Mouse (Mus musculus) lung, embryonic 16.5 days (tissue): ENCODE results near the gene Mybpc3. TPM values are rescaled to one million over a fixed set of nuclear protein-coding genes. Genes with fewer than 3 reads are reported as not detected.
A peak's percentile ranks its signal among the peaks of the same experiment; 100 is the strongest.

Experiments used
- ATAC-seq: fragments of 200-750 bp; cut with Nextera tagmentation; 2 replicates; pipeline ENCODE4 v1.8.0; 2017; ENCODE audit warnings: low read depth, mild to moderate bottlenecking, moderate library complexity
- H3K27ac ChIP-seq: fragments of 300-500 bp; sonication (generic); 2 replicates; pipeline ENCODE4 v1.5.1; 2014; ENCODE audit warnings: mild to moderate bottlenecking, control low read depth, low read length
- H3K27me3 ChIP-seq: fragments of 300-500 bp; sonication (generic); 2 replicates; pipeline ENCODE4 v1.6.1; 2014; ENCODE audit warnings: low read depth, low read length, mixed read lengths; ENCODE audit not compliant: control insufficient read depth, insufficient read depth
- H3K36me3 ChIP-seq: fragments of 300-500 bp; sonication (generic); 2 replicates; pipeline ENCODE4 v1.6.1; 2014; ENCODE audit warnings: low read length; ENCODE audit not compliant: control insufficient read depth, insufficient read depth
- H3K4me1 ChIP-seq: fragments of 300-500 bp; sonication (generic); replicated peaks from 2 replicates; pipeline ENCODE4 v1.6.1; 2014; ENCODE audit warnings: low read length, mixed read lengths; ENCODE audit not compliant: control insufficient read depth, insufficient read depth
- H3K4me2 ChIP-seq: fragments of 300-500 bp; sonication (generic); 2 replicates; pipeline ENCODE4 v1.6.1; 2014; ENCODE audit warnings: low read depth, low read length, control low read depth
- H3K4me3 ChIP-seq: fragments of 300-500 bp; sonication (generic); 2 replicates; pipeline ENCODE4 v1.5.1; 2014; ENCODE audit warnings: mild to moderate bottlenecking, low read length, control low read depth
- H3K9ac ChIP-seq: fragments of 300-500 bp; sonication (generic); 2 replicates; pipeline ENCODE4 v1.6.1; 2014; ENCODE audit warnings: low read length, control low read depth
- H3K9me3 ChIP-seq: fragments of 300-500 bp; sonication (generic); 2 replicates; pipeline ENCODE4 v1.6.1; 2016; ENCODE audit warnings: low read length; ENCODE audit not compliant: control insufficient read depth
- WGBS: fragments of 180-500 bp; shearing (Covaris S2); extraction: QIAGEN DNeasy Blood & Tissue Kit; methylation state at CpG from one replicate; pipeline ENCODE4 v1.1.7; 2014; 5-methylcytosine and 5-hydroxymethylcytosine counted together
- polyA plus RNA-seq: library from polyadenylated mRNA; unstranded; fragments of >200 nt; fragmentation: Nextera tagmentation; extraction: Ambion mirVana; gene quantifications from 2 replicates; pipeline ENCODE4 v1.2.1, GENCODE M21; 2015

Mybpc3 gene
- polyA plus RNA-seq, 1 experiment from 2014 or later = 18.0 TPM

DNA sequence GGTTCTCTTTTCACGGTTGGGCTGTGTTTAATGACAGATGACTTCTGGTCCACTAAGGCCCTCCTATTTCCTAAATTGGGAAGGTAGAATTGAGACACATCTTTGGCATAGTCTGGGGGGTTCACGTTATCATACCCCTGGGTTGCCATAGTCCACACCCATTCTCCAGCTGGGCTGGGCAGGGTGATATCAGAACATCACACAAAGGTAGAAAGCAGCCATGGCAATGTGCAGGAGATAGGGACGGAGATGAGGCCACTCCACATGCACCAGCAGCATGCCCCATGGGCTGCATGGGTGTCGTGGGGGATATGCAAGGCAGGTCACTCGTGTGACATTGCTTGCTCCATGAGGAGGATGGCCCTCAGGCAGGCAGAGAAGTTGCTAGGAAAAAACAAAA lies 45.6 kb downstream of the Mybpc3 start:
- peaks cover 8% of the 10 kb centered on the region for H3K36me3 ChIP-seq
- no peaks in the 10 kb centered on the region for H3K27me3 ChIP-seq
- WGBS = 85% methylated on average over 5 of the region's 5 CpGs
- H3K4me2 ChIP-seq = no peak overlapping the region
- ATAC-seq = no peak
- H3K27ac ChIP-seq = no peak overlapping the region
- H3K4me3 ChIP-seq = no peak overlapping the region
- H3K9me3 ChIP-seq = no peaks in the 10 kb centered on the region
- H3K9ac ChIP-seq = no peak overlapping the region
- peaks cover 9% of the 10 kb centered on the region; the same call in 1 of the 2 replicates for H3K4me1 ChIP-seq

DNA sequence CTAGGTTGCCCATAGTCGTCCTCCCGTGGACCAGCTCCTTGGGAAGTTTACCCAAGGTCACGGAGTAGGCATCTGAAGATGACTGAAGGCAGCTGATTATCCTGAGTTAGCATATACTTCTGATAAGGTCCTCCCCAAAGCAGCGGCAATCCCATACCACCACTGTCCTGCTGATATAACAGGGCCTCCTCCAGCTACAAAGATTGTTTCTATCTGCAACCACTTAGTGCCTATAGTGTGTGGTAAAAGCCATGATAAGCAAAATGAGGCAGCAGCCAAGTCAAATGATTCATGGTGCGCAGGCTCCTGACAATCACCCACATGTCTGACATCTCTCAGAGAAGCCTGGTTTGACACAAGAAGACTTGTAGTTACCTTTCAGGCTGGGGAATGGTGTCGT lies 47.0 kb downstream of the Mybpc3 start:
- Histone ChIP-seq H3K4me3 (no peak overlapping the region), H3K4me1 (peaks cover 7% of the 10 kb centered on the region; the same call in 1 of the 2 replicates), H3K27me3 (no peaks in the 10 kb centered on the region), H3K9me3 (no peaks in the 10 kb centered on the region), H3K27ac (no peak overlapping the region), H3K36me3 (peaks cover 8% of the 10 kb centered on the region), H3K9ac (no peak overlapping the region), H3K4me2 (no peak overlapping the region)
- ATAC-seq = no peak
- WGBS = 77% methylated on average over 6 of the region's 6 CpGs

DNA sequence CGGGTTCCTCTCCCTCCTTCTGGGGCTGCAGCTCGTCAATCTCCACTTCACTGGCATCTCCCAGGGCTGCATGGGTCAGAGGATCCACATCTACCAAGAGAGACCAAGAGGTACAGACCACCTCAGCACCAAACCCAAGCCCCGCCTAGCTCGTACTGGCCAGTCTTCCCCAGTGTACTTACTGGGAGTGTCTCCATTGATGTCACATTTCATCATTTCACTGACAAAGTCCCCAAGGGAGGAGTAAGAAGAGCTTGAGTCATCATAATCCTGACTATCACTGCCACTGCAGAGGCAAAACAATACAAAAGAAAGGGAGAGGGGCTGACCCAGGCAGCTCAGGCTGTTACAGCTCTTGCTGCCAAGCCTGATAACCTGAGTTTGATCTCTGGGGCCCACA lies 49.7 kb downstream of the Mybpc3 start:
- peaks cover 14% of the 10 kb centered on the region for H3K36me3 ChIP-seq

DNA sequence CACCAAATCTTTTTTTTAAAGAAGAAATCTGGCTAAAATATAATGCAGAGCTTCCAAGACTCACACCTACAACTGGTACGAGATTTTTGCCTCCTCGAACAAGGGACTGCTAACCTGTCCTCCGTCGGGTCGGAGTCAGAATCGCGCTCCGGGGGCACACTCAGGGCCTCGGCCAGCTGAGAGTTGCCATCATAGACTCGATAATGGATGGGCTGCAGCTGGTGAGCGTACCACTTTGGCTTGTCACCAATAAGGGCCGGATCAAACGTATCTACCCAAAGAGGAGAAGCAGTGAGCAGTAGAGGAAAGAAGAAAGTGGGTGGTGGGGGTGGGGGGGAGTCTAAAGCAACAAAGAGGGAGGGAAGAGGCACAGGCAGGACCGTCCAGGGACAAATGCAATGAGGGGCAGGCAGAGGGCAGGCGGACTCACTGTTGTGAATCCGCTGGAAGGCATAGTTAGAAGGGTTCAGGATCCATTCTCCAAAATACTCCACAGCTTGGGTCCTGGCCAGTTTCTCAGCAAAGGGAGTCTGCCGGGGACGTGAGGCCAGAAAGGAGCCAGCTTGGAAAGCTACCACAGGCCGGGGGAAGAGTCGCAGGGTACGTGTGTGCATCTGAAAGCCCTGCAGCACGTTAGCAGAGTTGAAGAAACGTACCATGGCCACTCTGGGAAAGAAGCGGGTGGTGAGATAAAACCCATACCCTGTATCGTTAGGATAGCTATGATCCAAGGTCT lies 51.8 kb downstream of the Mybpc3 start:
- peak; percentile 84 for ATAC-seq
- Histone ChIP-seq H3K27me3 (no peaks in the 10 kb centered on the region), H3K9ac (no peak overlapping the region), H3K36me3 (peaks cover 21% of the 10 kb centered on the region), H3K27ac (peak overlapping the region; percentile 33), H3K4me2 (no peak overlapping the region), H3K4me1 (0 out of 2 replicates have a peak, but pooled peaks cover 2% of the 10 kb centered on the region), H3K9me3 (no peaks in the 10 kb centered on the region), H3K4me3 (no peak overlapping the region)
- WGBS = 51% methylated on average over 25 of the region's 25 CpGs

More for the DNA sequence above, 49.7 kb downstream of the Mybpc3 start:
- Histone ChIP-seq H3K4me2 (no peak overlapping the region), H3K9me3 (no peaks in the 10 kb centered on the region), H3K27ac (no peak overlapping the region), H3K4me3 (no peak overlapping the region), H3K27me3 (no peaks in the 10 kb centered on the region), H3K9ac (no peak overlapping the region), H3K4me1 (0 out of 2 replicates have a peak, but pooled peaks cover 2% of the 10 kb centered on the region)
- 69% methylated on average over 4 of the region's 4 CpGs for WGBS
- ATAC-seq = no peak

DNA sequence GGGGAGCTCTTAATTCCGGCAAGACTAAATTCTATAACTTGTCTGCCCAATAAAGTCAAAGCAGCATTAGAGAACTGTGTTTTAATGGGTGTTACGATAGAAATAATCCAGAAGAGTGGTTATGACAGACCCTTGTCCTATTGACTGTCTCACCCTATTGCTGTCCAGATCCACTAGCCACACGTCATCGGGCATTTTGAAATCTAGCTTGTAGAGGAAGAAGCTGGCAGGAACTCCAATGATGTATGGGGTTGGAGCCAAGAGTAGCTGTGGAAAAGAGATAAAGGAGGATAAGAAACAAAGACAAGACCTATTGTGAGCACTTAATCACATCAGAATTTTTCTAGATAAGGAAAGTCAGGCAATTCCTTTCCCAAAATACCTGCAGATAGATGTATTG lies 57.5 kb downstream of the Mybpc3 start:
- Histone ChIP-seq H3K4me3 (no peak overlapping the region), H3K36me3 (peaks cover 11% of the 10 kb centered on the region), H3K9me3 (no peaks in the 10 kb centered on the region), H3K27me3 (no peaks in the 10 kb centered on the region), H3K27ac (no peak overlapping the region), H3K9ac (no peak overlapping the region), H3K4me1 (0 out of 2 replicates have a peak, but pooled peaks cover 1% of the 10 kb centered on the region), H3K4me2 (no peak overlapping the region)
- no peak for ATAC-seq
- 77% methylated on average over 4 of the region's 4 CpGs for WGBS

DNA sequence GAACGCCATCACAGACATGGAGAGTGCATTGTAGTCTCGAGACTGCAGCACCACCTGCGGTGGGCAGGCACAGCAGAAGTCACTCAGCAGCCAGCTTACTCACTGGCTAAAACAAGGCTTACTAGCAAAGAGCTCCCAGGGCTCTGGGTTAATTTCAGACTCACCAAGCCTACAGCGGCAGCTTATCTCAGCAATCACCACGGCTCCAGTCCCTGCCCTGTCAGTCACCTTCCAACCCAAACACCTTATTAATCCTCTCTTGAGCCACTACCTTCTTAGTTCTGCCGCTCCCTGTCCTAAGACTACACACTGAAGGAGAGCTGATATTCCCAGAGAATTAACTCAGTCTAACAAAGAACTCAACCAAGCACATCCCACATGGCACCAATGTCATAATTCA lies 58.3 kb downstream of the Mybpc3 start:
- Histone ChIP-seq H3K27ac (no peak overlapping the region), H3K36me3 (peaks cover 10% of the 10 kb centered on the region)

DNA sequence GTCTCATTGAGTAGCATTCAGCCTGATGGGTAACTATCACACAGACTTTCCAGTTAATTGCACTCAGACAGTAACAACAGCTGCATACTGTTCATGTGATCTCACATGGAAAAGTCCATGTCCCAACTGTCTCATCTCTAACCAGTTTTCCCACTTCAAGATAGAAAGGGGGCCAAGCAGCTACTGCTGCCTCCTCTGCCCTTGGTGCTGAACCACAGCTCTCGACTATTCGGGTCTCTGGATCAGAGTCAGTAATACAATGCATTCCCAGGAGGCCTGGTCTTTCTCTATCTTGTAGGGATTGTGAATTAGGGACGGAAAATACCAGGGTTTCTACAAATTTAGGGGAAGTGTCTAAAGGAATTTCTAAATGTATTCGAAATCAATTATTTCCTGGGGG lies 61.9 kb downstream of the Mybpc3 start:
- WGBS = 37% methylated on average over 4 of the region's 4 CpGs
- Histone ChIP-seq H3K4me3 (no peak overlapping the region), H3K4me1 (peaks cover 9% of the 10 kb centered on the region), H3K36me3 (no peaks in the 10 kb centered on the region), H3K4me2 (no peak overlapping the region), H3K9me3 (no peaks in the 10 kb centered on the region), H3K27ac (no peak overlapping the region), H3K9ac (no peak overlapping the region), H3K27me3 (no peaks in the 10 kb centered on the region)
- no peak for ATAC-seq

More for the DNA sequence above, 58.3 kb downstream of the Mybpc3 start:
- H3K4me3 ChIP-seq = no peak overlapping the region
- H3K27me3 ChIP-seq = no peaks in the 10 kb centered on the region
- H3K4me2 ChIP-seq = no peak overlapping the region
- WGBS = 52% methylated on average over 6 of the region's 6 CpGs
- H3K9me3 ChIP-seq = no peaks in the 10 kb centered on the region
- H3K4me1 ChIP-seq = no peaks in the 10 kb centered on the region
- ATAC-seq = no peak
- no peak overlapping the region for H3K9ac ChIP-seq

DNA sequence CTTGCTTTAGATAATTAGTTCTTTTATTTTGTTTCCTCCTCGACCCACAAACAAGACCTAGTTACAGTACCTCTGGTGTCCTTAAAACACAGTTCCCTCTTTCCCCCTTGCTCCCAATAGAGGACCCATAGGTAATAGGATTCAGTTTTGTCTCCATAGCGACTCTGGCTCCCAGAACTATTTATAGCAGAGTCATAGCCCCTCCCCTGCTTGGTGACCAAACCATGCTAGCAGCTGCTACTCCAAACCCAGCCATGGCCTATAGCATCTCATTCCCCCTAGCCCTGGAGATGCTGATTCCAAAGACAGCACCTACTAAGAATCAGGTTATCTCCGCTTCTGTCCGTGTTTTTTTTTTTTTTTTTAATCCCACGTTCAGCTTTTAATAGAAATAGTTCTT lies 62.8 kb downstream of the Mybpc3 start:
- Histone ChIP-seq H3K4me1 (peaks cover 9% of the 10 kb centered on the region), H3K9ac (no peak overlapping the region), H3K27ac (no peak overlapping the region), H3K9me3 (no peaks in the 10 kb centered on the region), H3K4me2 (no peak overlapping the region), H3K27me3 (no peaks in the 10 kb centered on the region), H3K4me3 (no peak overlapping the region), H3K36me3 (no peaks in the 10 kb centered on the region; the same call in 1 of the 2 replicates)
- WGBS = 66% methylated on average over 5 of the region's 5 CpGs
- no peak for ATAC-seq

DNA sequence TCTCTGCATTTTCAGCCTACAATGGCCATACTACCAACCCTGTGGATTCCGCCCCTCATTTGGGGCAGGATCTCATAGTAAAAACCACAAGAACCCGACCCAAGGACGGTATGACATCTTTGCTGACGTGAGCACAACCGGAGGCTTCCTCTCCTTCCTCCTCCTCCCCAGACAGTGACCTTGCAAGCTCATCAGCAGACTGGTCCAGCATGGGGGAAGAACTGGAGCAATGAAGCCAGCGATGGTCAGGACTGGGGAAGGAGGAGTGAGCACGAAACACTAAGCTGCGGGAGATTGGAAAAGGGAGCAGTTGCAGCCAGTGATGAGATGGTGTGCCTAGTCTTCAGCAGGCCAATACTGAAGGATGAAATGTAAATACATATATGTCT lies 64.1 kb downstream of the Mybpc3 start:
- H3K4me1 ChIP-seq = peaks cover 9% of the 10 kb centered on the region
- no peaks in the 10 kb centered on the region for H3K27me3 ChIP-seq
- H3K4me2 ChIP-seq = peak overlapping the region; percentile 82
- H3K27ac ChIP-seq = no peak overlapping the region
- 13% methylated on average over 8 of the region's 8 CpGs for WGBS
- H3K9me3 ChIP-seq = no peaks in the 10 kb centered on the region
- H3K36me3 ChIP-seq = no peaks in the 10 kb centered on the region; the same call in 1 of the 2 replicates
- peak overlapping the region; percentile 72 for H3K9ac ChIP-seq
- H3K4me3 ChIP-seq = peak overlapping the region; percentile 94
- no peak for ATAC-seq
